Mouse (Mus musculus): Measurements from ENCODE around the gene Oxld1. TPM values are rescaled to one million over a fixed set of nuclear protein-coding genes. Genes with fewer than 3 reads are reported as not detected.

The Oxld1 gene
- 24.5 and 30.4 TPM in 2 replicates for polyA plus RNA-seq (2012; rRNA removed)

- no peak for DNase-seq (ENCODE audit: low read depth)
Observed at GRCm38 (mm10) chr11:120457772-120458751, at the start of gene Oxld1, which contains the start of gene Ccdc137. Gene Oxld1, minus strand, starts transcription at chr11:120458068. Gene Ccdc137, plus strand, starts transcription at chr11:120458115.

- no peak for DNase-seq (ENCODE audit: low read depth)
Observed at GRCm38 (mm10) chr11:120506899-120507298, 49.0 kb upstream of the Oxld1 start.

GRCm38 (mm10) chr11:120505661-120506060 lies 47.8 kb upstream of the Oxld1 start:
- DNase-seq (ENCODE audit: low read depth): no peak

GRCm38 (mm10) chr11:120501701-120502100 lies 43.8 kb upstream of the Oxld1 start:
- DNase-seq (ENCODE audit: low read depth): no peak

GRCm38 (mm10) chr11:120501018-120501417 lies 43.1 kb upstream of the Oxld1 start:
- no peak for DNase-seq (ENCODE audit: low read depth)

GRCm38 (mm10) chr11:120500357-120500756 lies 42.5 kb upstream of the Oxld1 start:
- DNase-seq (ENCODE audit: low read depth): no peak

GRCm38 (mm10) chr11:120499894-120500293 lies 42.0 kb upstream of the Oxld1 start:
- DNase-seq (ENCODE audit: low read depth): no peak

GRCm38 (mm10) chr11:120498891-120499290 lies 41.0 kb upstream of the Oxld1 start:
- no peak for DNase-seq (ENCODE audit: low read depth)

- no peak for DNase-seq (ENCODE audit: low read depth)
Observed at GRCm38 (mm10) chr11:120498226-120498625, 40.4 kb upstream of the Oxld1 start.

GRCm38 (mm10) chr11:120497436-120497835 lies 39.6 kb upstream of the Oxld1 start:
- no peak for DNase-seq (ENCODE audit: low read depth)

- no peak for DNase-seq (ENCODE audit: low read depth)
Observed at GRCm38 (mm10) chr11:120493911-120494310, 36.0 kb upstream of the Oxld1 start.

- DNase-seq (ENCODE audit: low read depth): no peak
Observed at GRCm38 (mm10) chr11:120493351-120493750, 35.5 kb upstream of the Oxld1 start.

- no peak for DNase-seq (ENCODE audit: low read depth)
Observed at GRCm38 (mm10) chr11:120492878-120493203, 35.0 kb upstream of the Oxld1 start.

- DNase-seq (ENCODE audit: low read depth): no peak
Observed at GRCm38 (mm10) chr11:120492024-120492877, 34.4 kb upstream of the Oxld1 start.

- DNase-seq (ENCODE audit: low read depth): no peak
Observed at GRCm38 (mm10) chr11:120491317-120492023, 33.6 kb upstream of the Oxld1 start, which contains the start of gene Slc25a10. Gene Slc25a10, plus strand, starts transcription at chr11:120491840.

GRCm38 (mm10) chr11:120490291-120491046 lies 32.6 kb upstream of the Oxld1 start:
- DNase-seq (ENCODE audit: low read depth): no peak

- DNase-seq (ENCODE audit: low read depth): no peak
Observed at GRCm38 (mm10) chr11:120489054-120489761, 31.3 kb upstream of the Oxld1 start.

- DNase-seq (ENCODE audit: low read depth): no peak
Observed at GRCm38 (mm10) chr11:120488516-120488915, 30.6 kb upstream of the Oxld1 start.

GRCm38 (mm10) chr11:120485251-120485650 lies 27.4 kb upstream of the Oxld1 start:
- no peak for DNase-seq (ENCODE audit: low read depth)

GRCm38 (mm10) chr11:120484265-120484981 lies 26.6 kb upstream of the Oxld1 start, which contains the start of gene Mrpl12:
Gene Mrpl12, plus strand, starts transcription at chr11:120484613.
- DNase-seq (ENCODE audit: low read depth): no peak
